Mouse (Mus musculus): ENCODE results near the gene Mettl26. TPM values are rescaled to one million over a fixed set of nuclear protein-coding genes. Genes with fewer than 3 reads are reported as not detected.

Gene Mettl26
- 61.0 and 67.8 TPM in 2 replicates for polyA plus RNA-seq (2012; rRNA removed)

DNA sequence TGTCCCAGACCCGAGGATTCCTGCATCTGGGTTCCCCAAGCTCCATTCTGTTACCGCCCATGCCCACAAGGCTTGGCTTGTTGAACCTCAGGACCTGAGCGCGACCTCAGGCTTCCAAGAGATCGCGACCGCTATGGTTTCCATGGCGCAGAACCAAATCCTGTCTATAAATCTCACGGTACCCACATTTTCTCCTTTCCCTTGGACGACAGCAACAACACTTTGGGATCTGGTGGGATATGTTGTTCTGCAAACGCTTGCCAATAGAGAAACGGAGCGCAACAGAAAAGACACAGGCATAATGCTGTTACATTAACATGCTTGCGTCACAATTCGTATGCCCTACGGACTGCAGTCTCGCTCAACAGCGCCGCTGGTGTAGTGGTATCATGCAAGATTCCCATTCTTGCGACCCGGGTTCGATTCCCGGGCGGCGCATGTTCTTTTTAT is at the start of gene Mettl26:
TSS of gene Mettl26 (plus strand) at position 354 of the 450 bp plus-strand sequence.
- DNase-seq (ENCODE audit: low spot score) = peak; percentile 96

- no peak for DNase-seq (ENCODE audit: low spot score)
These were observed 49.6 kb upstream of the Mettl26 start for GRCm38 (mm10) chr17:25825311-25825710.

DNA sequence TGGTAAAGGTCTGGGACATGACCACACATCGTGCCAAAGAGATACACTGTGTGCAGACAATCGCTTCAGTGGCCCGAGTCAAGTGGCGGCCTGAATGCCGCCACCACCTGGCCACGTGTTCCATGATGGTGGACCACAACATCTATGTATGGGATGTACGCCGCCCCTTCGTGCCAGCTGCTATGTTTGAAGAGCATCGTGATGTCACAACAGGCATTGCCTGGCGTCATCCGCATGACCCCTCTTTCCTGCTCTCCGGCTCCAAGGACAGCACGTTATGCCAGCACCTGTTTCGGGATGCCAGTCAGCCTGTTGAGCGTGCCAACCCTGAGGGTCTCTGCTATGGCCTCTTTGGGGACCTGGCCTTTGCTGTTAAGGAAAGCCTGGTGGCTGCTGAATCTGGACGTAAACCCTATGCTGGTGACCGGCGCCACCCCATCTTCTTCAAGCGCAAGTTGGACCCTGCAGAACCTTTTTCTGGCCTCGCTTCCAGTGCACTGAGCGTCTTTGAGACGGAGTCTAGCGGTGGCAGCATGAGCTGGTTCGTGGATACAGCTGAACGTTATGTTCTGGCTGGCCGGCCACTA is 48.8 kb upstream of the Mettl26 start:
- DNase-seq (ENCODE audit: low spot score) = no peak

- DNase-seq (ENCODE audit: low spot score) = no peak
These were observed 47.9 kb upstream of the Mettl26 start for GRCm38 (mm10) chr17:25827011-25827410.

DNA sequence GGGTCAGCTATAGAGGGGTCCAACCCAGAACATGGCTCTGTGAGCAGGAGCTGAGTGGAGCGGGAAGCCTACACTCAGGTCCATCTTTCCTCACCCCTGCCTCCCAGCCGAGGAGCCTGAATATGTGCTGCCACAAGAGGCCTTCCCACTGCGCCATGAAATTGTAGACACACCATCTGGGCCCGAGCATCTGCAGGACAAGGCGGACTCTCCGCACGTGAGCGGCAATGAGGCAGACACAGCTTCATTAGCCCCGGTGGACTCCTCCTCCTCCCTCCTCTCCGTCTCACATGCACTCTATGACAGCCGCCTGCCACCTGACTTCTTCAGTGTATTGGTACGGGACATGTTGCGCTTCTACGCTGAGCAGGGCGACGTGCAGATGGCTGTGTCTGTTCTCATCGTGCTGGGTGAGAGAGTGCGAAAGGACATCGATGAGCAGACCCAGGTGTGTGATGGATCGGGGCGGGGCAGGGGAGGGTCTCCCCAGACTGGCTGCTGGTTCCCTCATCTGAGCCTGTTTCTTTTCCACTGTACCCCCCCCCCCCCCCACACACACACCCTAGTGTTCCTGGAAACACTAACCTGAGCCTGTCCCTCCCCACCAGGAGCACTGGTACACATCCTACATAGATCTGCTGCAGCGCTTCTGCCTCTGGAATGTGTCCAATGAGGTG is 47.2 kb upstream of the Mettl26 start:
- DNase-seq (ENCODE audit: low spot score) = no peak

- DNase-seq (ENCODE audit: low spot score) = no peak
These were observed 46.7 kb upstream of the Mettl26 start for GRCm38 (mm10) chr17:25828223-25828594.

DNA sequence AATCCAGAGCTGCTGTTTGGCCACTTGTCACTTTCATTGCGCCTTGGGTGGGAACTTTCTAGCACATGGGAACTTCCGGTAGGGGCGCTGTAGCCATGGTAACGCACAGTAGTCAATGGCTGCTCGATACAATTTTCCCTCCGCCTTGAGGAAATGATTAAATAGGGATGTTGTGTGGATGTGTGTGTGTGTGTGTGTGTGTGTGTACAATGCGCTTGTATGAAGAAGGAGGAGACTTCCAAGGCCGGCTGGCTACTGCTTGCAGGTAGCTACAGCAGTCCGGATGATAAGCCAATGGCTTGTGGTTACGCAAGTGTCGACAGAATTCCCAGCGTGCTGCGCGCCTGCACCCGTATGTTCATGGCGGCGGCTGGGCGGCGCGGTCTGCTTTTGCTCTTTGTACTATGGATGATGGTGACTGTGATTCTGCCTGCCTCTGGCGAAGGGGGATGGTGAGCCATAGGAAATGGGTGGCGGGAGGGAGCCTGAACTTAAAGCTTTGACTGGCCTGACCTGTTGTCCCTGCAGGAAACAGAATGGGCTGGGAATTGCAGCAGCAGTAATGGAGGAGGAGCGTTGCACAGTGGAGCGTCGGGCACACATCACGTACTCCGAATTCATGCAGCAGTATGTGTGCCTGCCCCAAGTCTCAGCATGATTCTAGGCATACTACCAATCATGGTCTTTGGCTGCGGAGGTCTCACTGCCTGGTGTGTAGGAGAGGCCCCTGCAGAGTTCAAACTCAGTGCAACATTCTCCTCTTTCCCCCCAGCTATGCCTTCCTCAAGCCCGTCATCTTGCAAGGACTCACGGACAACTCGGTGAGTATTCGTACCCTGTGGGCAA is 45.9 kb upstream of the Mettl26 start, which contains the start of gene Jmjd8:
TSS of gene Jmjd8 (plus strand) at position 156 of the 846 bp plus-strand sequence.
- no peak for DNase-seq (ENCODE audit: low spot score)

GRCm38 (mm10) chr17:25829558-25830017 is 45.3 kb upstream of the Mettl26 start:
- DNase-seq (ENCODE audit: low spot score) = no peak

DNA sequence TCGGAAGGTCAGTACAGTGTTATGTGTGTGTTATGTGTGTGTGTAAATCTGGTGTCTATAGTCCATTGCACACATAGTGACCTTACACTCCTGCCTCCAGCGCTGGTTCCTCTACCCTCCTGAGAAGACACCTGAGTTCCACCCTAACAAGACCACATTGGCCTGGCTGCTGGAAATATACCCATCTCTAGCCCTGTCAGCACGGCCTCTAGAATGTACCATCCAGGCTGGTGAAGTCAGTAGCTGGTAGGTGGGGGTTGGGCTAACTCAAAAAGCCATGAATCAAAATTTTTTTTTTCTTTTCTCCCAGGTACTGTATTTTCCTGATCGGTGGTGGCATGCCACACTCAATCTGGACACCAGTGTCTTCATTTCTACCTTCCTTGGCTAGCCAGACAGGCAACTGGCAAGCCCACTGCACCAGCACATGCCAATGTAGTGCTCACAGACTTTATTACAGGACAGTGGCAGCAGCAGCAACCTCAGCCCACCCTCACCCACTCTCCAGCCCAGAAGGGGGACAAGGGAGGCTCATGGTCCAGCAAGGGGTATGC is 44.6 kb upstream of the Mettl26 start:
- DNase-seq (ENCODE audit: low spot score) = no peak

DNA sequence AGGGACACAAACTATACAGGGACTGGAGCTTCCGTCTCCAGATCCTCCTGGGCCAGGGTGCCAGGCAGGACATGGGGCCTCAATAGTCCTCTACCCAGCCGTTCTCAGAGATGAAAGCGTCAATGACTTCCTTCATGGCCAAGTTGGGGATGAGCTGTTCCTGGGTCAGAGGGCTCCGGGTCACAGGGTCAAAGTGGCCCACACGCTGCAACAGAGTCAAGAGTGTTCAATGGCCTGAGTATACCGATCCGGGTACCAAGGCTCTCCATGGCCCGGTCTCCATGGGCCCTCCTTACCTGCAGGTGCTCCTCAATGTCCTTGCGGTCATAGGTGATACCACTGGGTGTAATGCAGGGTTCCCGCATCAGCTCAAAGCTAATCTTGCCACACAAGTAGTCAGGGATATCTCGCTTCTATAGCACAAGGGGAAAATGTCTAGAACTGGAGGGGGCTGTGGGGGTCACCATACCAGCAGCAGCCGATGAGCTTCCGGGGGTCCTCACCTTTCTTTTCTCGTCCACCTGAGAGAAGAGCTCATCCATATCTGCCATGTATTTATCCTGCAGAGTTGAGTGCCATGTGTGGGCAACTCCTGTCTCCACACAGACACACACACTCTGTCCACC is 44.0 kb upstream of the Mettl26 start:
- no peak for DNase-seq (ENCODE audit: low spot score)

GRCm38 (mm10) chr17:25831451-25832281 is 43.2 kb upstream of the Mettl26 start:
- DNase-seq (ENCODE audit: low spot score) = no peak

- DNase-seq (ENCODE audit: low spot score) = peak; percentile 98
These were observed 42.2 kb upstream of the Mettl26 start for GRCm38 (mm10) chr17:25832436-25833290.

GRCm38 (mm10) chr17:25833291-25833663 is 41.6 kb upstream of the Mettl26 start, which contains the start of gene Stub1:
Gene Stub1, minus strand, starts transcription at chr17:25833404.
- DNase-seq (ENCODE audit: low spot score) = no peak

DNA sequence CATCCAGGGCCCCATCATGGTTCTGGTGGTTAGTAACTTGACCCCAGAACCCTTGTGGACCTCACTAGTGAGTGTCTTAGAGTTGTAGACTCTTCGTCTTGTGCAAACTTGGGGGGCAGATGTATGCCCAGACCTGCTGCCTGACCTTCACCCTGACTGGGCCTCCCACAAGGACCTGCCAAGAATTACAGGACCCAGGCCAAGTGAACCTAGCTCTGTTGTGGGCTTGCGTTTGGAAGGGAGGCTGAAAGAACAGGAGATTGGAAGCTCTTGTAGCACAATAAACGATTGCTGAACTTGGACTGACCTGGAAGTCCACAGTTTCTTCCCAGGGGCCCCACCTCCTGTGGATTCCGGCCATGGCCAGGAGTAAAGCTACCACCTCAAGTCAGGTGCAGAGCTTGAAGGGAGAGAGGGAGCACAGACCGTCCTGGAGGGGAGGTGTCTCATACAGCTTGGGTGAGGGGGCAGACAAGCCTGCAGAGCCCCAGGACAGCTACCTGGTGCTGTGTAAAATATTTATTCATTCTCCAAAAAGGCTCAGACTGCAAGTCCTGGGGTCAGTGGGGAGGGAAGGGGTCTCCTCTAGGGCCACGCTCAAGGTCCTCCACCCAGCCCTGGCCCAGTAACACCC is 40.8 kb upstream of the Mettl26 start:
- no peak for DNase-seq (ENCODE audit: low spot score)

- DNase-seq (ENCODE audit: low spot score) = no peak
These were observed 40.2 kb upstream of the Mettl26 start for GRCm38 (mm10) chr17:25834595-25835222.

GRCm38 (mm10) chr17:25835301-25835700 is 39.6 kb upstream of the Mettl26 start:
- DNase-seq (ENCODE audit: low spot score) = no peak

GRCm38 (mm10) chr17:25835816-25836215 is 39.1 kb upstream of the Mettl26 start:
- DNase-seq (ENCODE audit: low spot score) = no peak

- DNase-seq (ENCODE audit: low spot score) = no peak
These were observed 38.3 kb upstream of the Mettl26 start for GRCm38 (mm10) chr17:25836397-25837075.
